Mouse (Mus musculus): ENCODE results near the gene Neu4. TPM values are rescaled to one million over a fixed set of nuclear protein-coding genes. Genes with fewer than 3 reads are reported as not detected.

Neu4 gene
- polyA plus RNA-seq, 1 experiment, result not detected

GRCm38 (mm10) chr1:94011643-94012042, 8.6 kb upstream of the Neu4 start:
- Histone ChIP-seq H3K4me3 (ENCODE audit: insufficient read depth, low read length) (no peak overlapping the region), H3K27ac (ENCODE audit: insufficient read depth, low read length) (no peak overlapping the region), H3K4me1 (ENCODE audit: control insufficient read depth, insufficient read depth, low read length) (no peaks in the 10 kb centered on the region)
- TF ChIP-seq CTCF (IDR thresholded peaks at IDR 0.05; ENCODE audit: borderline replicate concordance, insufficient read depth, low read length) (no peak), POLR2A (IDR thresholded peaks at IDR 0.05; ENCODE audit: low read depth, low read length) (no peak)

- TF ChIP-seq CTCF (IDR thresholded peaks at IDR 0.05; ENCODE audit: borderline replicate concordance, insufficient read depth, low read length), result no peak
- TF ChIP-seq POLR2A (IDR thresholded peaks at IDR 0.05; ENCODE audit: low read depth, low read length), result no peak
- no peak overlapping the region for H3K27ac ChIP-seq (ENCODE audit: insufficient read depth, low read length)
- H3K4me1 ChIP-seq (ENCODE audit: control insufficient read depth, insufficient read depth, low read length), result no peaks in the 10 kb centered on the region
Observed at GRCm38 (mm10) chr1:94027506-94028108, 7.4 kb downstream of the Neu4 start.

GRCm38 (mm10) chr1:94028741-94029140, 8.5 kb downstream of the Neu4 start:
- TF ChIP-seq CTCF (IDR thresholded peaks at IDR 0.05; ENCODE audit: borderline replicate concordance, insufficient read depth, low read length) (no peak), POLR2A (IDR thresholded peaks at IDR 0.05; ENCODE audit: low read depth, low read length) (no peak)
- H3K27ac ChIP-seq (ENCODE audit: insufficient read depth, low read length), result no peak overlapping the region
- H3K4me1 ChIP-seq (ENCODE audit: control insufficient read depth, insufficient read depth, low read length), result no peaks in the 10 kb centered on the region
- no peak overlapping the region for H3K4me3 ChIP-seq (ENCODE audit: insufficient read depth, low read length)

More at GRCm38 (mm10) chr1:94027506-94028108, 7.4 kb downstream of the Neu4 start:
- H3K4me3 ChIP-seq (ENCODE audit: insufficient read depth, low read length), result no peak overlapping the region

GRCm38 (mm10) chr1:94033075-94033602, 12.9 kb downstream of the Neu4 start:
- Histone ChIP-seq H3K27ac (ENCODE audit: insufficient read depth, low read length) (no peak overlapping the region), H3K4me3 (ENCODE audit: insufficient read depth, low read length) (no peak overlapping the region), H3K4me1 (ENCODE audit: control insufficient read depth, insufficient read depth, low read length) (peaks cover 3% of the 10 kb centered on the region; the same call in 1 of the 2 replicates)
- TF ChIP-seq POLR2A (IDR thresholded peaks at IDR 0.05; ENCODE audit: low read depth, low read length) (no peak), CTCF (IDR thresholded peaks at IDR 0.05; ENCODE audit: borderline replicate concordance, insufficient read depth, low read length) (no peak)

GRCm38 (mm10) chr1:94034984-94035743, 14.9 kb downstream of the Neu4 start:
- Histone ChIP-seq H3K4me3 (ENCODE audit: insufficient read depth, low read length) (peak overlapping the region; percentile 23), H3K4me1 (ENCODE audit: control insufficient read depth, insufficient read depth, low read length) (peaks cover 3% of the 10 kb centered on the region; the same call in 1 of the 2 replicates), H3K27ac (ENCODE audit: insufficient read depth, low read length) (no peak overlapping the region)
- TF ChIP-seq POLR2A (IDR thresholded peaks at IDR 0.05; ENCODE audit: low read depth, low read length) (no peak), CTCF (IDR thresholded peaks at IDR 0.05; ENCODE audit: borderline replicate concordance, insufficient read depth, low read length) (peak; percentile 91)

GRCm38 (mm10) chr1:94040391-94040790, 20.1 kb downstream of the Neu4 start:
- H3K27ac ChIP-seq (ENCODE audit: insufficient read depth, low read length), result no peak overlapping the region
- TF ChIP-seq POLR2A (IDR thresholded peaks at IDR 0.05; ENCODE audit: low read depth, low read length), result no peak
- no peak for TF ChIP-seq CTCF (IDR thresholded peaks at IDR 0.05; ENCODE audit: borderline replicate concordance, insufficient read depth, low read length)
- H3K4me3 ChIP-seq (ENCODE audit: insufficient read depth, low read length), result no peak overlapping the region
- peaks cover 3% of the 10 kb centered on the region; the same call in 1 of the 2 replicates for H3K4me1 ChIP-seq (ENCODE audit: control insufficient read depth, insufficient read depth, low read length)

- H3K4me1 ChIP-seq (ENCODE audit: control insufficient read depth, insufficient read depth, low read length), result no peaks in the 10 kb centered on the region
- TF ChIP-seq POLR2A (IDR thresholded peaks at IDR 0.05; ENCODE audit: low read depth, low read length) (no peak), CTCF (IDR thresholded peaks at IDR 0.05; ENCODE audit: borderline replicate concordance, insufficient read depth, low read length) (no peak)
- no peak overlapping the region for H3K4me3 ChIP-seq (ENCODE audit: insufficient read depth, low read length)
- no peak overlapping the region for H3K27ac ChIP-seq (ENCODE audit: insufficient read depth, low read length)
Observed at GRCm38 (mm10) chr1:94045559-94045958, 25.3 kb downstream of the Neu4 start.

- TF ChIP-seq CTCF (IDR thresholded peaks at IDR 0.05; ENCODE audit: borderline replicate concordance, insufficient read depth, low read length), result no peak
- TF ChIP-seq POLR2A (IDR thresholded peaks at IDR 0.05; ENCODE audit: low read depth, low read length), result no peak
- Histone ChIP-seq H3K27ac (ENCODE audit: insufficient read depth, low read length) (no peak overlapping the region), H3K4me3 (ENCODE audit: insufficient read depth, low read length) (no peak overlapping the region), H3K4me1 (ENCODE audit: control insufficient read depth, insufficient read depth, low read length) (no peaks in the 10 kb centered on the region)
Observed at GRCm38 (mm10) chr1:94046544-94046943, 26.3 kb downstream of the Neu4 start.

- Histone ChIP-seq H3K4me1 (ENCODE audit: control insufficient read depth, insufficient read depth, low read length) (no peaks in the 10 kb centered on the region), H3K27ac (ENCODE audit: insufficient read depth, low read length) (no peak overlapping the region), H3K4me3 (ENCODE audit: insufficient read depth, low read length) (no peak overlapping the region)
- no peak for TF ChIP-seq CTCF (IDR thresholded peaks at IDR 0.05; ENCODE audit: borderline replicate concordance, insufficient read depth, low read length)
- no peak for TF ChIP-seq POLR2A (IDR thresholded peaks at IDR 0.05; ENCODE audit: low read depth, low read length)
Observed at GRCm38 (mm10) chr1:94051104-94051503, 30.9 kb downstream of the Neu4 start.

GRCm38 (mm10) chr1:94052373-94052772, 32.1 kb downstream of the Neu4 start, which contains the start of gene Pdcd1:
Gene Pdcd1 (minus strand): TSS chr1:94052553.
- no peak within 1 kb of the TSS for H3K27ac ChIP-seq (ENCODE audit: insufficient read depth, low read length)
- TF ChIP-seq CTCF (IDR thresholded peaks at IDR 0.05; ENCODE audit: borderline replicate concordance, insufficient read depth, low read length) (no peak), POLR2A (IDR thresholded peaks at IDR 0.05; ENCODE audit: low read depth, low read length) (no peak)
- no peak within 1 kb of the TSS for H3K4me3 ChIP-seq (ENCODE audit: insufficient read depth, low read length)
- H3K4me1 ChIP-seq (ENCODE audit: control insufficient read depth, insufficient read depth, low read length), result no peaks in the 10 kb centered on the region
